Mouse (Mus musculus) left cerebral cortex, postnatal 25 days (tissue): Measurements from ENCODE around the gene Ap3b1. TPM values are rescaled to one million over a fixed set of nuclear protein-coding genes. Genes with fewer than 3 reads are reported as not detected.

Experiments
- DNase-seq, 2 experiments: peaks; one replicate each; pipeline ENCODE4 v3.0.0; 2022; ENCODE audit warnings: low spot score in 2 of 2, mixed read lengths in 1 of 2
- intact Hi-C: fragments of 180-260 bp; cut with DNase I; formaldehyde crosslinking; loops from one replicate; pipeline ENCODE4 v1.15.1; 2025
- total RNA-seq, 2 experiments: library from RNA; stranded (reverse); gene quantifications; 2 replicates each; pipeline ENCODE4 v1.2.3; 2021

The Ap3b1 gene
- total RNA-seq, 2 experiments from 2014 or later: 43.2 to 43.9 TPM

DNA sequence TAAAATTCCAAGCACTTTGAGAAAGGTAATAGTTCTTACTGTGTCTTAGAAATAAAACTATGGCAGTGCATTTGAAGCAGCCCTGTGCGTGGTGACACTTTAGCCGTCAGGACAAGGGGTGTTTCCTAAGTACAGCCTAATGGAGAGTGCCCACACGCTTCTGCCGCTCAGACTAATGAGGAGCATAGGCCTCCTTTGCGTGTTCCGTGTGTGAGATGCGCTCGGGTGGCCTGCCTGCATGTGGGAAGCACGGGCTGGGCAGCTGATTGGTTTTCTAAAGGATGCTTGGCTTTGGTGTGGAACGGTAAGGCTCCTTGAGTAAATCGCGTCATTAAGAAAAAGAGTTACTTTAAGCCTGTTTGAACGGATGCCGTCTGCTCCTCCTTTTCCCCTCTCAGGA lies 206.4 kb downstream of the Ap3b1 start:
- DNase-seq: no peak
- intact Hi-C loops: no loop called here

DNA sequence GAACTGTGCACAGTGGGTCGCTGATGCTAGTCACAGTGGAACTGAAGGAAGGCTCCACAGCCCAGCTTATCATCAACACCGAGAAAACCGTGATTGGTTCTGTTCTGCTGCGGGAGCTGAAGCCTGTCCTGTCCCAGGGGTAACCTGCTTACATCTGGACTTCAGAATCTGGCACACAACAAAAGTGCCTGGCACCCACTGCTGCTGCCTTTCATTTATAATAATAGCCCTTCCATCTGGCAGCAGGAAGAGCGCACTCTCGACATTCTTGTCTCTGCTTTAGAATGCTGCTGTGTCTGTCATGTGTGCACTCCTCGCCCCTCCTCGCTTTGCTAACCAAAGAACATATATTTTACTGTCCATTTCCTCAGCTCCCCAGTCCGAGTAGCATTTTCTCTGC lies 206.9 kb downstream of the Ap3b1 start:
- intact Hi-C loops: no loop called here
- no peak for DNase-seq

DNA sequence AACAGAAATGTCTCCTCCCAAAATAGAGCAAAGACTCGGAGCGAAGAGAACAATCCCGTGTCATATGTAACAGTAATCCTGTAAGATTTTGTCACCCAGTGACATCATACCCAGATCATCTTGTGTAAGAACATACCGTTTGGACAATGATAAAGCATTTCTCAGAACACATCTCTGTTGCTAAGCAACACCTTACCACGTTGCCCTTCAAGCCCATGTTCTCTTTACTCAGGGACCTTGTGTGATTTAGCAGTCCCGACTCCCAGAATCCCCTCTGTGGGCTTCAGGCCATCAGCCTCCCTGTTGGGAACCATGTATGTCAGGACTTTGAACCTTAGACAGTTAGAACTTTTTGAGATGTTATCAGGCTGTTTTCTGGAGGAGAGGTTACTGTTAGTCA lies 209.0 kb downstream of the Ap3b1 start:
- no peak for DNase-seq
- intact Hi-C loops: no loop called here

DNA sequence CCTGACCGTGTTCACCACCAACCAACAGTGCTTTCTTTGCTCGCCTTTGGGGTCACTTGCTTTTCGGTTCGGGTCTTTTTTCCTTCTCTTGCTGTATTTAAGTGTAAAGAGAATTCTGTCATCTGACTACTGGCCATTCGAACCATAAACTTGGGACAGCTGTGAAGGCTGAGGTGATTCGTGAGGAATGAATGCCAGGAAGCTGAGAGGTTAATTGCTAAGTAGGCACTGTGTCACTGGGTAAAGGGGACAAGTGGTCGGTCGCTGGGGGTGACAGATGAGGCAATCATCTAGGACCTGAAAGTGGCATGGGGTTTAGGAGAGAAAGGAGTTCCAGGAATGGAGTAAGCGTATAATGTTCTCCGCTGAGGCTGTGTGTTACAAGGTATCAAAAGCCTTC lies 212.2 kb downstream of the Ap3b1 start:
- intact Hi-C loops: no loop called here

DNA sequence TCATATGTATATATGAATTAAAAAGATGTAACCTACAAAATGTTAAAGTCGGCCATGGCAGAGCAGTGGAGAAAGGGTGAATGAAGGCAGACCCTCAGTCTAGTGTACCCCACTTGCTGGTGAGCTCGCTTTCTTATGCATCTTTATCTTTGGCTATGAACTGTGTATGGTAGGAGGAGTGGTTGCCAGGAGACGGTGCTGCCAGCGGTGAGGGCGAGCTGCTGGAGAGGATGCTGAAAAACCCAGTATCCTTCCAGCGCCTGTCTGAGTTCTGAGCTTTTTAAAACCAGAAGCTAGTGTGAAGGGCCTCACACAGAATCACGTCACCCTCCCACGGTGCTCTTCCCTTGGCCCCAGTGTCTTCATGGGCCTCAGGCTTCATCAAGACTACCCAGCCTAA lies 214.6 kb downstream of the Ap3b1 start:
- peak; percentile 43 to 81 for DNase-seq
- intact Hi-C loops: no loop called here

More for the DNA sequence above, 212.2 kb downstream of the Ap3b1 start:
- no peak for DNase-seq

DNA sequence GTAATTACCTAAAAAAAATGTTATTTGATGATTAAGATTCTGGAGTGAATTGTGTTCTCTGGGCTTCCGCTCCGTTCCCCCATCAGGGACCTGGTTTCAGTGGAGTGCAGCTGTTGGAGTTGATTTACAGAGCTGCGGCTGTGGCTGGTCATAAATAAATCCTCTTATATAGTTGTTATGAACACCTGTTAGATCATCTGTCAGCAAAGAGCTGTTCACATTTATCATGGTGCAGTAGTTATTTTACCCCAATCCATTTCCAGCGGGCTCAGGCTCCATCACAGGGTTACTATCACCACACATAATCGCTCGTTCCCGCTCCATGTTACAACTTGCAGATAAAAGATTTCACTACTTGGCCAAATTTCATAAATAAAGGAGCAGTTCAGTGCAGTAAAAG lies 215.1 kb downstream of the Ap3b1 start:
- DNase-seq: no peak
- intact Hi-C loops: no loop called here

DNA sequence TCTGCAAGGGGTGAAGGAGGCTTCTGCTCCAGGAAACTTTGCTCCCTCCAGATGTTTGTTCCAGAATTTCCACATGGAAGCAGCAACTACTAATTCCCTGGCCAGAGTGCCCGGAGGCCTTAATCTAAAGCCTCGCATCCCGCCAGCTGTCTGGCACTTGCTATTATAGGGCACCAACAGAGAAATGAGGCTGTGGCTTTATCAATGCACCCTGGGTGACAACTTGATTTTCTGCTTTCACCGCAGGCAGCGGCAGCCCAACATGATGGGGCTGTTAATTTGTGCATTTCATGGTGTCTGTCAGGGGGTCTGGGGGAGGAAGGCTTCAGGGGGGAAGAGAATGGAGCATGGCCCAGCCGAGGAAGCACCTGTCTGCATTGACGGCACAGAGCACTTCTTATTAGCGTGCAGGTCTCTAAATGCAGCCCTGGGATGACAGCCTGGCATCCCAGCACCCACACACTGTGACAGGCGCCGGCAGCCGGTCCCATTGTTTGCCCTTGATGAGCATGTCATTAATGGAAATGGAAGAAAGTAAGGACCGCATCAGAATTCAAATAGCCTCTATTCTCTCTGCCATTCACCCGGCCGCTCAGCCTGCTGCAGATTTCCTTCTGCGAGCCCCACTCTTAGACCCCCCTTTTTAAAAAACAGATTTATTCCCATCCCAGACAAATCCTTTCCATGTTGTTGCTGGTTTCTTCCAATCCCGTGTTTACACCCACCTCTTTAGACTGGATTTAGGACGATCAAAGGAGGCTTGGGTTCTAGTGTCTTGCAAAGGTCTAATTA lies 217.0 kb downstream of the Ap3b1 start:
- no peak for DNase-seq
- intact Hi-C loops: no loop called here

DNA sequence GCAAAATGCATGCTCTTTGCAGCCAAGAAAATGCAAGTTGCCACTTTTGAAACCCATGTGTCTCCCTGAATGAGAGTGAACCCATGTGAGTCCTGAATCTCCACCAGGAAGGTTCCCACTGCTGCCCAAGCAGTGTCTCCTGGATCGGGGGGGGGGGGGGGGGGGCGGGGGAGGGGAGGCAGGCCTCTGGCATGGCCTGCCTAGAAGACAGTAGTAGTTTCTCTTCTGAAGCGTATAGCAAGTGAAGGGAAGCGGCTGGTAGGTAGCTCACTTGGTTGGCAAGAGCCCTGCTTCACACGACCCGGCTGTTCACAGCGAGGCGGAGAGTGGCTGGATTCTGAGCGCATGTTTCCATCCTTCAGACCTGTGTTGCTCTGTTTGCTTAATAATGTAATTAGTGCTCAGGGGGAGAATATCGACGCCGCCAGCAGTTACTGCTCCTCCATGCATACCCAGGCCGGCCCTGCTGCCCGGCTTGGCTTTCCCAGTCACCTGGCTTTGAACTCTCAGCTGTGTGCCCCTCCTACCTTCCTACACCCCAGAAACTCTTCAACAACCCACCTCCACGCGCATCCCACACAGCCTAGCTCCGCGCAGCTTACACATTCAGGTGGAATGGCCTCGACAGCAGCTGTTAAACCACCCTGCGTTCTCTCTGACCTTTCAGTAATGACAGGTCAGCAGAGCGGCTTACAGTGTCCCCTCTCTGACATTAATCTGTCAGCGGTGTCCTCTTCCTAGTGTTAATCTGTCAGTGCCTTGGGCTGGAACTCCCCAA lies 217.8 kb downstream of the Ap3b1 start:
- DNase-seq: no peak
- intact Hi-C loops: no loop called here

DNA sequence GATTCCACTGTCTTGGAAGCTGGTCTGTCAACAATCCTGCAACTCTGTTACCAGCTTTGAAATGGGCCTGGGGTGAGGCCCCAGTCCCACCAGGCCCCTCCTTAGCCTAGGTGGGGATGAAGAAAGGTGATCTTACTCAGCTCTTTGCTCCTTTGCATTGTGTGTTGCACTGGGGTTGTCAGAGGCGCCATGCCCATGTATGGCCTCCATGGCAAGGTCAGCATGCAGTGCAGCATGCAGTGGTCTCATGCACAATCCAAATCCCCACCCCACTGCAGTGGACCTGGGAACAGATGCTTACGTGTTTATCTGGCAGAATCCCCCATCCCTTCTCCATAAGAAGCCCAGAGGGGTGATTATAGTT lies 218.4 kb downstream of the Ap3b1 start:
- intact Hi-C loops: no loop called here
- DNase-seq: no peak

DNA sequence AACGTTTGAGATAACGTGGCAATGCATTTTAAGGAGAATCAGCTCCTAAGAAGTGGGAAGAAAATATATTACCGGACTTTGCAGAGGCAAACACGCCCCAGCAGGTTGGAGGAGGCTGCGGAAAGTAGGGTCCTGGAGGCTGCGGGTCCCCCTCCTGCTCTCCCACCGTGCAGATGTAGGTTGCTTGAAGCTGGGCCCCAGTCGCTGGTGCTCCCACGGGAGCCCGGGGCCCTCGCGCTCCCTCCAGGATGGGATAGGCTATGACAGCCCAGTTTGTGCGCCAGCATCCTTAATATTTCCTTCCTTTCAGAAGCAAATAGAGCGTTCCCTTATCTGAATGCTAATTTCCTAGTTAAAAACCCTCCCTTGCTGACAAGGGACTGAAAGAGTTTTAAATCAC lies 236.5 kb downstream of the Ap3b1 start:
- intact Hi-C loops: loop anchor here (5.0 kb wide), 2 partner anchors 107 to 277 kb away; no protein-coding TSS in a partner anchor
- DNase-seq: no peak

DNA sequence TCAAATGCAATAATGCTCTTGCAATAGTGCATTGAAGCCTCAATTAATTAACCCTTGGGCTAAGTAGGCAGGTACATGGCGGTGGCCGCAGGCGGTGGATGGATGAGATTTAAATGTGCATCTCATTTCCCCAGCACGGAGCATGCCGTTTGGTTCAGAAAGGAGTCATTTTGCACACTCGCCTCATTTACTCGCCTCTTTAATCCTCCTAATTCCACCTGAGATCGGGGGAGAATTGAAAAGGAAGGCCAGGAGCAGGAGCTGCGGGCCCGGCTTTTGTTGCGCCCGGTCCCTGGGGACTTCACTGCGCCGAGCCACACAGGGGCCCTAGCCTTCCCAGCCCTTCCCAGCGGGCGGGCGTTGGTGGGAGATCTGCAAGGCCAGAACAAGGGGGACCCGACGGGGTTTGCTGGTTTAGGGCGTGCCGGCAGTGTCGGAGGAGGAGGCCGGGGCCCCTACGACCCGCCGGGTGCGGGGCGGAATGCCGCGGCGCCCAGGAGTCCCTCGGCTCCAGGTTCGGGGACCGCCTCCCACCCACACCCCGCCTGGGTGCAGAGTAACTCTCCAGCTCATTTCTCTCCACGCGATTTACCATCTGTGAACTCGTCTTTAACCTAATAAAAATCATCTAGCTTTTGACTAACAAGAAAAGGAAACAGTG lies 237.1 kb downstream of the Ap3b1 start:
- intact Hi-C loops: loop anchor here (5.0 kb wide), 2 partner anchors 106 to 276 kb away; no protein-coding TSS in a partner anchor
- peak in 1 of 2 experiments; percentile 3 for DNase-seq

DNA sequence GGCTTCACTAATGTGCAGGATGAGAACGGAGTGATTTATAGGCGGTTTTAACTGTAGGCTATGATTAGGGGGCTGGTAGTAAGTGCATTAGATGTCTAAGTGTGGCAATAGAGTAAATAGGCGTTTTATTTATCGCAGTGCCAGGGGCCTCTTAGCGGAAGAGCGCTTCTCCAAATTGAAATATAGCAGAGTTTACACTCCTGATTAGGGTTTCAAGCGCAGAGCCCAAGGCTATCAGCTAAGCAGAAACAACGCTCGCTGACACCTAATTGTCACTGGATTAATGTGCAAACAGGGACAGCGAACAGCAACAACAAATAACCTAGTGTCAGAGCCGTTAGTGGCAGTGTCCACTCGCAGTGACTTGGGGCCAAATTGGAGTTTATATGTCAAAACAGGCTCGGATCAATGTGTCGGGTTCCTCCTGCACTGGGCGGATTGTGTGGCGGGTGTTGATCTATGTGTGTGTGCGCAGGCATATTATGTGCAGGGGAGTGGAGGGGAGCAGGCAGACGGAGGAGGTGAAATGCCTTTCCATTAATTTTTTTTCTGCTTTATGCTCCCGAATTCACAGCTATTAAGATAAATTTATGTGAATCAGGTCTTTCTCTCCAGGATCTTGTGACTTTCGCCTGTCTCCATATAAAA lies 237.8 kb downstream of the Ap3b1 start:
- DNase-seq: peak in 1 of 2 experiments; percentile 14
- intact Hi-C loops: loop anchor here (5.0 kb wide), 2 partner anchors 106 to 276 kb away; no protein-coding TSS in a partner anchor

DNA sequence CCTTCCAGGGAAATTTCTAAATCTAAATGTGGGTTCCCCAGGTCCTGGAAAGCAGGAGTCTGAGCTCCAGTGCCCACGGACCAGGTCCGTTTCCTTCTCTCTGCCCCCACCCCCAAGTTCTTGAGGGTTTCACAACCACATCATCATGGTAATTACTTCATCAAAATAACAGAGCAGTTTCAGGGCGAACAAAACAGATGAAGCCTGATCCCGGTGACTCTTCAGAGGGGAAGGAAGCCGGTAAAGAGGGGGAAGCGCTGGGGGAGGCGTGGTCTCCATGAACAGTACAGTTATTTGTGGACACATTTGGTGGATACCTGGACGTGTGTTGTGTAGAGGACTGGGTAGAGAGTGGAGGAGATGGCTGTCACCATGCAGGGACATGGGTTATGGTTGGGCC lies 241.0 kb downstream of the Ap3b1 start:
- intact Hi-C loops: loop anchor here (5.0 kb wide), 2 partner anchors 103 to 273 kb away; no protein-coding TSS in a partner anchor
- DNase-seq: no peak

DNA sequence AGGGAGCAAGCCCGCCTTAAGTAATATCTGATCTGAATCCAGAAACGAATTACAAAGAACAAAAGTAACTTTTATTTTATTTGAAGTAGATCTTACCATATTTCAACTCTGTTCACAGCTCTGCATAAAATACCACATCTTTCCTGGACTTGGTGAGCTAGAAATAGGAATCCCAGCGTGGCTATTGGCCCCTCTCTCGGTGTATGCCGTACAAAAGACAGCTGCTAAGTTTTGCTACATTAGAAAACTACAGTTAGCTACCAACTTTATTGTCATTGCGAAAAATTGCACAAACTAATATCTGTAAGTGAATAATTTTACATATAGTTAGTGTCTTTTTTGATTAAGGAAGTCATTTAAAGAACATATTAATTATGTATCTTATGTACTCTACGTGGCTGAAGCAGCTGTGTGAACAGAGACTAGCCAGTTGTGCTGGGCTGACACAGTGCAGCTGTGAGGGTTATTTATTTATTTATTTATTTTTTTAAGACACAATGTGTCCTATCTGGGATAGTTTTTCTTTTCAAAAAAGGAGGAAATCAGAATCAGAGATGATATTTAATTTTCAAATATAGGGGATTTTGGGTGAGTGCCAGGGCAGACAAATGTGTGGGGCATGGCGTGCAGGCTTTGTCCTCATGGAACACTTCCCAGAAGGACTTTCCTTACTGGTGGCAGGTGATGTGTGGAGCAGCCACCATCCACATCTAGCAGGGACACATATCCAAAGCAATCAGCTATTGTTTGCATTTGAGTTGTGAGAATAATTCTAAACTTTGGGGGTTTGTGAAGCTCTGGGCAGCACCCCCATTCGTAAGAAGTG lies 248.5 kb downstream of the Ap3b1 start:
- intact Hi-C loops: no loop called here
- DNase-seq: no peak

DNA sequence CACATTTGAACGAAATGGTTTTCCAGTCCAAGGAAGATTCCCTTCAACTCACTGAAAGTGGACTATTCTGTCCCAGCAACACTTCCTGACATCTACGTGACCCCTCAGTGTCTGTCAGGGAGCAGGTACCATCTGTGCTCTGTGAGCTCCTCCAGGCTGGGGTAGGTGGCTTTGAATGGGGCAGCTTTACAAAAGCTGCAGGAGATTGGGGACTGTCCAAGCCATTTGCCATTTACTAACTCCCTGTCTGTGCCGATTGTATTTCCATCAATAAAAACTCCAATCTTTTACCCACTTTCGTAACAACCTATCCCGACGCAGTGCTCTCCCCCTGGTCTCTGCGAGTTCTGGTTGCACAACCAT lies 249.1 kb downstream of the Ap3b1 start:
- intact Hi-C loops: no loop called here
- DNase-seq: no peak

DNA sequence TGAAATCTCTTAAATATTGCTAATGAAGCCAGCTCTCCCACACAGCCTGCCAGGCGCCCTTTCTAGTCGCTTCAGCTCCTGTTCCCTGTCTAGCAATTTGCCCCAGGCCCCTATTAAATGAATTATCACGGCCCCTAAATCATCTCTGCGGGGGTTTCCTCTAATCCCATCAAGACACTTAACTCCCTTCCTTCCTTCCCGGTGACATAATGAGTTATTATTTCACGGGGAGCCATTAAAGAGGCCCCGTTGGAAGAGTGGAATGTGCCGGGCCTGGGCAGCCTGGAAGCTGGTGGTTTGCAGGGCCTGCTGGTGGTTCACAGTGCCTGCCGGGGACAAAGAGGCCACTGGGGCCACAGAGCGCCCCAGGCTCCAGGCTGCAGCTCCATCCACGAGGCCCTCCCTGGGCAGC lies 249.7 kb downstream of the Ap3b1 start:
- DNase-seq: no peak
- intact Hi-C loops: no loop called here

DNA sequence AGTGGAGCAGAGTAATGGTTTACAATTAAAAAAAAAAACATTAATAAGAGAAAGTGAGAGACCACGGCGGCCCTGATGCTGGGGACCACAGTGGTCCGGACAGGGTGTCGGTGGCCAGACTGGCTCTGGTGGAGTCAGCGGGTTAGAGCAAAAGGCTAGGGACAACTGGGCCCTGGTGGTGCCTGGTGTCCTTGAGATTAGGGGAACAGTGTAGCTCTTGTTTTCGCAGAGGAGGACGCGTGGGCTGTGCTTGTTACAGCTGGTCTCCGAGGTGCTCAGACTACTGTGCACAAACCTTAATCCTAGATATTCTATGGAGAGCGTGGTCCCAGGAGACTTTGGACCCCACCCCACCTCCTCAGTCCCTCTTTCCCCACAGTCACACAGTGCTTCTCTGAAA lies 250.2 kb downstream of the Ap3b1 start:
- intact Hi-C loops: no loop called here
- DNase-seq: no peak
